ENCODE assay signal across 19 mouse cellular contexts in genomic region chr1:54180663-54181062, GRCm38 (mm10). TPM values are rescaled to one million over a fixed set of nuclear protein-coding genes. Genes with fewer than 3 reads are reported as not detected.
"Had no signal": no experiment of that assay in that cellular context is flagged by ENCODE, and none has a peak within 500 bp of the region (broad histone marks: within the 10 kb centered on the region; RNA-seq: fewer than 3 reads in every experiment).

No protein-coding gene starts in this region.

- H3K9me3 ChIP-seq: midbrain, embryonic 10.5 days; midbrain, embryonic 12.5 days; neural tube, embryonic 13.5 days; neural tube, embryonic 15.5 days had no signal

- DNase-seq: lung, embryonic 14.5 days; lung, postnatal 10 days; lung, postnatal 4 days; midbrain, embryonic 14.5 days; retina, postnatal 1 day; right cerebral cortex, adult 18-20 months; right cerebral cortex, postnatal 25 days; right cerebral cortex, postnatal 4 days; spleen, adult 18-20 months; thymus, adult 18-20 months; thymus, postnatal 14 days; thymus, postnatal 36 days had no signal

- H3K4me3 ChIP-seq: midbrain, embryonic 10.5 days; midbrain, embryonic 12.5 days; myocyte; neural tube, embryonic 13.5 days; neural tube, embryonic 15.5 days had no signal

- H3K36me3 ChIP-seq: midbrain, embryonic 10.5 days; midbrain, embryonic 12.5 days; neural tube, embryonic 13.5 days; neural tube, embryonic 15.5 days had no signal

- H3K4me1 ChIP-seq: midbrain, embryonic 10.5 days; midbrain, embryonic 12.5 days; neural tube, embryonic 13.5 days; neural tube, embryonic 15.5 days had no signal

- ATAC-seq: midbrain, embryonic 16.5 days had no signal

- H3K27me3 ChIP-seq: midbrain, embryonic 12.5 days; neural tube, embryonic 13.5 days; neural tube, embryonic 15.5 days had no signal

- H3K9ac ChIP-seq: lung, embryonic 14.5 days; midbrain, embryonic 12.5 days; neural tube, embryonic 13.5 days; neural tube, embryonic 15.5 days had no signal

- H3K27ac ChIP-seq: midbrain, embryonic 10.5 days; midbrain, embryonic 12.5 days; neural tube, embryonic 13.5 days; neural tube, embryonic 15.5 days had no signal

- H3K4me2 ChIP-seq: lung, embryonic 14.5 days; midbrain, embryonic 12.5 days; neural tube, embryonic 13.5 days; neural tube, embryonic 15.5 days had no signal

RNA-seq across cellular contexts. Expression of gene Hecw2, which starts 14.3 kb away (rescaled TPM):
- total RNA-seq: megakaryocyte-erythroid progenitor cell, adult 5-6 weeks had no signal
